Mouse (Mus musculus): ENCODE measurements around the gene Dyrk2. TPM values are rescaled to one million over a fixed set of nuclear protein-coding genes. Genes with fewer than 3 reads are reported as not detected.
A peak's percentile ranks its signal among the peaks of the same experiment; 100 is the strongest.

Gene Dyrk2
- polyA plus RNA-seq, 1 experiment from 2014 or later: 18.1 TPM

DNA sequence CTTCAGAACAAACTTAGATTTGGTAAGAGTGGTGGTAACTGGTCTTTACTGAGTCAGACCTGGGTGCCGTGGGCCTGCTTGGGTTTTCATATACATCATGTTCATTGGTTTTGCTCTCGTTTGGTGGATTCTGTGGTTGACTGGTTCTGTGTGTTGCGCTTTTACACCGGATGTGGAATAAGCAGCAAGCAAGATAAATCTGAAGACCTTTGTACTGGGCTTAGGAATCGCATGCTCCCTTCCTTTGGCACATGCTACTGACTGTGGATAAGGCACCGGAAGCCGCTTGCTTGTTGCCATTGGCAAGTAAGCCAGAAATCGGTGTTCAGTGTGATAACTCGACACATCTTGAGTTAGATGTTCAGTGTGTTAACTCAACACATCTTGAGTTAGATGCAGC, 15.4 kb downstream of the Dyrk2 start:
- H3K9ac ChIP-seq (replicated peaks; ENCODE audit: low read depth, low read length): no peak overlapping the region
- no peaks in the 10 kb centered on the region for H3K9me3 ChIP-seq (ENCODE audit: control insufficient read depth, low read length)
- no peak for ATAC-seq (ENCODE audit: low read depth)
- no peak overlapping the region for H3K4me2 ChIP-seq (ENCODE audit: low read depth, low read length)
- 0 out of 2 replicates have a peak overlapping the region, but pooled peaks have one; percentile 5 for H3K27ac ChIP-seq (ENCODE audit: low read depth, low read length)
- WGBS: 91% methylated on average over 9 of the region's 9 CpGs
- H3K27me3 ChIP-seq (ENCODE audit: control insufficient read depth, insufficient read depth, low read length): no peaks in the 10 kb centered on the region
- no peaks in the 10 kb centered on the region for H3K4me1 ChIP-seq (ENCODE audit: control insufficient read depth, insufficient read depth, low read length)
- no peak overlapping the region for H3K4me3 ChIP-seq (ENCODE audit: low read depth, low read length)
- H3K36me3 ChIP-seq (ENCODE audit: control insufficient read depth, insufficient read depth, low read length): peaks cover 16% of the 10 kb centered on the region

DNA sequence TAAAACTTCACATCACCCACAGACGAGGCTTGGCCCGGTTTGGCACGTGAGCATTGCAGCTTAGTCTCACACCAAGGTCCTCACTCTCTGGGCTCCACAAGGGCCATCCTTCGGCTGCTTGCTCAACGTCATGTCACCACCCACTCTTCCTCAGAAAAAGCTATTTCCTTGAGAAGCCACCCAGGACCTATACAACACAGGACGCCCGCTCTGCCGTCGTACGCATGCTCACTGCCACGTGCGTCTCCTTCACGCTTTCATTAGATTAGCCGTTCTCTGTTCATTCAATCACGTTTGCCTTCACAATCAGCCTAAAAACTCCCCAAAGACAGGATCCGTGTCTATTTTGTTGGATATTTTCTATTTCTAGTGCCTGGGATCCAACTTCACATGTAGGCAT, 17.5 kb downstream of the Dyrk2 start:
- Histone ChIP-seq H3K27ac (ENCODE audit: low read depth, low read length) (no peak overlapping the region), H3K4me2 (ENCODE audit: low read depth, low read length) (no peak overlapping the region), H3K27me3 (ENCODE audit: control insufficient read depth, insufficient read depth, low read length) (no peaks in the 10 kb centered on the region), H3K36me3 (ENCODE audit: control insufficient read depth, insufficient read depth, low read length) (0 out of 2 replicates have a peak, but pooled peaks cover 5% of the 10 kb centered on the region), H3K4me1 (ENCODE audit: control insufficient read depth, insufficient read depth, low read length) (no peaks in the 10 kb centered on the region), H3K4me3 (ENCODE audit: low read depth, low read length) (no peak overlapping the region), H3K9me3 (ENCODE audit: control insufficient read depth, low read length) (no peaks in the 10 kb centered on the region), H3K9ac (replicated peaks; ENCODE audit: low read depth, low read length) (no peak overlapping the region)
- no peak for ATAC-seq (ENCODE audit: low read depth)
- 74% methylated on average over 16 of the region's 16 CpGs for WGBS

DNA sequence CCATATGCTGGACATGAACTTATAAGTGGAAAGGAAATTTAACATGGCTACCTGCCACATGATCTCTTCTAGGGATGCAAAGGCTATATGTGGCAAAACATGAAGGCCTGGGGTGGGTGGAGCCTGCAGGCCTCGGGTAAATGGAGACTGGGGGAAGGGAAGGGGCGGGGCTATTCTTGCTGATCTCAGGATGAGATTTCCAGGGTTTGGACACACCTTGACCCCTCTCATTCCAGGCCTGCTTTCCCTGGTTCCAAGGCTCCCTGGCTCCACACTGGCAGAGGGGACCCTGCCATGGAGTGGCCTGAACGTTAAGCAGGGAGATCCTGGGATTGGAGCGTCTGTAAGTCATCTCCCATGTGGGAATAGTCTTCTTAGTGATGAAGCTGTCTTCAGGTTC, 21.5 kb downstream of the Dyrk2 start:
- Histone ChIP-seq H3K9ac (replicated peaks; ENCODE audit: low read depth, low read length) (no peak overlapping the region), H3K36me3 (ENCODE audit: control insufficient read depth, insufficient read depth, low read length) (no peaks in the 10 kb centered on the region), H3K9me3 (ENCODE audit: control insufficient read depth, low read length) (no peaks in the 10 kb centered on the region), H3K27me3 (ENCODE audit: control insufficient read depth, insufficient read depth, low read length) (no peaks in the 10 kb centered on the region), H3K4me3 (ENCODE audit: low read depth, low read length) (no peak overlapping the region), H3K4me1 (ENCODE audit: control insufficient read depth, insufficient read depth, low read length) (no peaks in the 10 kb centered on the region), H3K4me2 (ENCODE audit: low read depth, low read length) (no peak overlapping the region), H3K27ac (ENCODE audit: low read depth, low read length) (no peak overlapping the region)
- WGBS: 86% methylated on average over 4 of the region's 4 CpGs
- no peak for ATAC-seq (ENCODE audit: low read depth)

DNA sequence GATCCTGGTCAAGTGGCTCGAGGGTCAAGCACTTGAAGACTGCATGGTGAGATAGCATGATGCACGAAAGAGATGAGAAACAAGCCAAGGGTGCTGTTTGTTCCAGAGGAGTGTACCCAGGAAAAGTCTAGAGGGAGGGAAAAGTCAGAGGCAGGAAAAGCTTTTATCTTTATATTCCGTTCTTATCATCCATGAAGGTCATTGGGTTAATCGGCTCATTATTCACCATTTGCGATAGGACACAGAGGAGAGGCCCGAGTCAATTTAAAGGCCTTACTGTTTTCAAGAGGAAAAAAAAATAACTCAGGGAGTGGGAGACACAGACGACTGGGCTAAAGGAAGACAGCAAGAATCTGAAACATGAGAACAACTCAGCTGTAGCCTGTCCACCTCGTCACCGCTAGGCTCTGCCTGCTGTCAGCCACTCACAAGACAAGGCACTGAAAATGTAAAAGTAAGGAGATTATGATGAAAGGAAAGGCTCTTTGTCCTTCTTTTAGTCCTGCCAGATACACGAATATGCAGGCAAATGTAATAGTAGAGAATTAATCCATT, 22.9 kb downstream of the Dyrk2 start:
- Histone ChIP-seq H3K27ac (ENCODE audit: low read depth, low read length) (no peak overlapping the region), H3K4me3 (ENCODE audit: low read depth, low read length) (no peak overlapping the region), H3K4me1 (ENCODE audit: control insufficient read depth, insufficient read depth, low read length) (no peaks in the 10 kb centered on the region), H3K27me3 (ENCODE audit: control insufficient read depth, insufficient read depth, low read length) (no peaks in the 10 kb centered on the region), H3K4me2 (ENCODE audit: low read depth, low read length) (no peak overlapping the region), H3K36me3 (ENCODE audit: control insufficient read depth, insufficient read depth, low read length) (no peaks in the 10 kb centered on the region), H3K9ac (replicated peaks; ENCODE audit: low read depth, low read length) (no peak overlapping the region), H3K9me3 (ENCODE audit: control insufficient read depth, low read length) (no peaks in the 10 kb centered on the region)
- 59% methylated on average over 10 of the region's 10 CpGs for WGBS
- ATAC-seq (ENCODE audit: low read depth): no peak

DNA sequence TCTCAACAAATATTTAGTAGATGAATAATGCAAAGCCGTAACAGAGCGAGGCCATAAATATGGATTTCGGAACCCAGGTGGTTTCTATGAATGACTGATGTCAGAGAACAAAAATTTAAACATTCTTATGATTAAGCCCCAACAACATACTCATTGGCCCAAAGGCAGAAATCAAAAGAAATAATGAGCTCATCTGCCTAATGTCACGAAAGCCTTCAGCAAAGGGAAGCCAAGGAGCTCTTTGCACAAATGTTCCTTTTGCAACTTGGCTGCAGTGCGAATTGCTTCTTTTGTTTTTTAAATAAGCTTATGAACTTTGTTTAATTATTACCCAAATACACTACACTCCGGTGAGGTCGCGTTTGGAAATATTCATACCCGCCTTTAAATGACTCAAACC, 29.4 kb downstream of the Dyrk2 start:
- no peak overlapping the region for H3K4me3 ChIP-seq (ENCODE audit: low read depth, low read length)
- no peaks in the 10 kb centered on the region for H3K27me3 ChIP-seq (ENCODE audit: control insufficient read depth, insufficient read depth, low read length)
- no peaks in the 10 kb centered on the region for H3K9me3 ChIP-seq (ENCODE audit: control insufficient read depth, low read length)
- ATAC-seq (ENCODE audit: low read depth): no peak
- WGBS: 91% methylated on average over 9 of the region's 9 CpGs
- H3K9ac ChIP-seq (replicated peaks; ENCODE audit: low read depth, low read length): no peak overlapping the region
- no peak overlapping the region for H3K27ac ChIP-seq (ENCODE audit: low read depth, low read length)
- no peaks in the 10 kb centered on the region for H3K36me3 ChIP-seq (ENCODE audit: control insufficient read depth, insufficient read depth, low read length)
- H3K4me2 ChIP-seq (ENCODE audit: low read depth, low read length): no peak overlapping the region
- H3K4me1 ChIP-seq (ENCODE audit: control insufficient read depth, insufficient read depth, low read length): no peaks in the 10 kb centered on the region

DNA sequence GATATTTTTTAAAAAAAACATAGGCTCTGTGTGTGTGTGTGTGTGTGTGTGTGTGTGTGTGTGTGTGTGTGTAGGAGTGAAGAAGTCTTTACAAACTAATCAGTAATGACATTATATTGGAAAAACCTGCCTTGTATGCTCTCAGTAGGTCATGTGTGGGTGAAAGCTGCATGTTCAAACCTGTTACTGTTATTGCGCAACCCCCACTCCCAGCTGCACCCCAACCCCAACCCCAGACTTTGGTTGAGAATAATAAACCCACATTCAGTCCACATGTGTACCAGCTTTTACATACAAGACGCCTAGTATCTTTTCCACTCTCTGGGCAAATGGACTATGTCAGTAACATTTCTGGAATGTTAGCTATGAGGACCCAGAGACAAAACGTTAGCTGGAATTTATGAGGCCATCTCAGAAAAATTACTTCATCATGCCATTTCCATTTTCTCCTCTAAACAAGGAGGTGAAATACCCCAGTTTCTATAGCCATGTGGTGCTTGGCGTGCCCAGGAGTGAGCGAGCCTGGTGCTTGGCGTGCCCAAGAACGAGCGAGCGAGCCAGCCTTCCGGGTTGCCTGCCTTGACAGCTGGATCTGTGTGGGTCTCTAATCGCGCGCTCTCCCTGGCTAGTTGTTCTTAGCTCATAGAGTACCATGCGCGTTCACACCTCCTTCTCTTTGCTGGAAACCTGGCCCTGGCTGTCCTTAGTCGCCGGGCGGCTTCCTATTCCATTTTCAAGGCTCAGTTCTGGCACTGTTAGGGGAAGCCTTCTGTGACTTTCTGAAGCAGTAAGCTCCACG, 30.5 kb downstream of the Dyrk2 start:
- WGBS: 94% methylated on average over 19 of the region's 19 CpGs

DNA sequence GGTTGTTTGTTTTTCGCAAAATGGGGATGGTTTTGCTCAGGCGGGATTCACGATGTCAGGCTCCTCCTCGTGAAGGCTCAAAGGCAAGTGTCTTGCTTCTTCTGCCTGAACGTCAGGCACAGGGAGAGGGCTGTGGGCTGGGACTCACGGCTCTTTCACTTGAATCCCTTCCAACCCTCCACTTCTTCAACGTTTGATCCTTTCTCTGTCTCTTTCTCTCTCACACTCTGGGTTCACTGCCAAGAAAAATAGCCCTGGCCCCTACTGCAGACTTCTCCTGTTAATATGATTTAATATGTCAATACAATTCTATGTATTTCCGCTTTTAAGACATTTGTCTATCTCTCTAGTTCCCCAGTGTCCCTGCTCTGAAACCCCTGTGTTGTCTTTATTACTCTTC, 32.4 kb downstream of the Dyrk2 start:
- H3K4me2 ChIP-seq (ENCODE audit: low read depth, low read length): no peak overlapping the region
- no peaks in the 10 kb centered on the region for H3K27me3 ChIP-seq (ENCODE audit: control insufficient read depth, insufficient read depth, low read length)
- no peak overlapping the region for H3K4me3 ChIP-seq (ENCODE audit: low read depth, low read length)
- ATAC-seq (ENCODE audit: low read depth): no peak
- H3K9me3 ChIP-seq (ENCODE audit: control insufficient read depth, low read length): no peaks in the 10 kb centered on the region
- no peaks in the 10 kb centered on the region for H3K36me3 ChIP-seq (ENCODE audit: control insufficient read depth, insufficient read depth, low read length)
- 83% methylated on average over 8 of the region's 8 CpGs for WGBS
- H3K9ac ChIP-seq (replicated peaks; ENCODE audit: low read depth, low read length): no peak overlapping the region
- no peaks in the 10 kb centered on the region for H3K4me1 ChIP-seq (ENCODE audit: control insufficient read depth, insufficient read depth, low read length)
- no peak overlapping the region for H3K27ac ChIP-seq (ENCODE audit: low read depth, low read length)

More for the DNA sequence above, 30.5 kb downstream of the Dyrk2 start:
- H3K9me3 ChIP-seq (ENCODE audit: control insufficient read depth, low read length): no peaks in the 10 kb centered on the region
- H3K27me3 ChIP-seq (ENCODE audit: control insufficient read depth, insufficient read depth, low read length): no peaks in the 10 kb centered on the region
- H3K4me3 ChIP-seq (ENCODE audit: low read depth, low read length): no peak overlapping the region
- H3K4me2 ChIP-seq (ENCODE audit: low read depth, low read length): no peak overlapping the region
- H3K9ac ChIP-seq (replicated peaks; ENCODE audit: low read depth, low read length): no peak overlapping the region
- ATAC-seq (ENCODE audit: low read depth): no peak
- H3K36me3 ChIP-seq (ENCODE audit: control insufficient read depth, insufficient read depth, low read length): no peaks in the 10 kb centered on the region
- no peak overlapping the region for H3K27ac ChIP-seq (ENCODE audit: low read depth, low read length)
- H3K4me1 ChIP-seq (ENCODE audit: control insufficient read depth, insufficient read depth, low read length): no peaks in the 10 kb centered on the region

DNA sequence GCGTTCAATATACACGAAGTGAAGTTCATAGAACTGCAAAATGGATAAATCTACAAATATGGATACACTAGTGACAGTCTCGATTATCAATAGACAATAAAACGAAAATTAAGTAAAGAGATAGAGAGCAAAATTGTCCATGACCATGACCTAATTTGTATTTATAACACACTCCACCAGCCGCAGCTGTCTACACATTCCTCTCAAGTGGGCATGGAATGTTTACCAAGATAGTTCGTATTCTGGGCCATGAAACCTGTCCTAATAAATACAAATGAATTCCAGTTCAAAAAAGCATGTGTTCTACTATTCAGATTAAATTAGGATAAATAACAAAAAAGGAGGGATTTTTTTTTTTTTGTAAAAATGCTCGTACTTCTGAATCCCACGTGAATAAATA, 38.8 kb downstream of the Dyrk2 start:
- no peak overlapping the region for H3K4me2 ChIP-seq (ENCODE audit: low read depth, low read length)
- H3K27ac ChIP-seq (ENCODE audit: low read depth, low read length): no peak overlapping the region
- H3K4me3 ChIP-seq (ENCODE audit: low read depth, low read length): no peak overlapping the region
- no peak overlapping the region for H3K9ac ChIP-seq (replicated peaks; ENCODE audit: low read depth, low read length)
- ATAC-seq (ENCODE audit: low read depth): no peak
- no peaks in the 10 kb centered on the region for H3K9me3 ChIP-seq (ENCODE audit: control insufficient read depth, low read length)
- WGBS: 80% methylated on average over 8 of the region's 8 CpGs
- no peaks in the 10 kb centered on the region for H3K27me3 ChIP-seq (ENCODE audit: control insufficient read depth, insufficient read depth, low read length)
- no peaks in the 10 kb centered on the region for H3K36me3 ChIP-seq (ENCODE audit: control insufficient read depth, insufficient read depth, low read length)
- no peaks in the 10 kb centered on the region for H3K4me1 ChIP-seq (ENCODE audit: control insufficient read depth, insufficient read depth, low read length)

DNA sequence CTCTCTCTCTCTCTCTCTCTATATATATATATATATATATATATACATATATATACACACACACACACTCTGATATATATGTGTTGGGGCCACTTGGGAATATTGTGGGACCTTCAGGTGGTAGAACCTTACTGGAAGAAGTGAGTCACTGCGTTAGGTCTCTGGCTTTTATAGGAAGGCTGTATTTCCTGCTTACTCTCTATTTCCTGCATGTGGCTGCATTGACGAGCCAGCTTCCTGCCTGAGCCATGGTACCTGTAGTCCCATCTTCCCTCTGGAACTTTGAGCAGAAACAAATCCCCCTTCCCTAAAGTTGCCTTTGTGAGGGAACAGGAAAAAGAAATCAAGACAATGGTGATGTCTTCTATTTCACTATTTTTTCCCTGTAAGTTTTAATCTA, 40.4 kb downstream of the Dyrk2 start:
- ATAC-seq (ENCODE audit: low read depth): no peak
- 78% methylated on average over 2 of the region's 2 CpGs for WGBS
- H3K4me2 ChIP-seq (ENCODE audit: low read depth, low read length): no peak overlapping the region
- H3K27me3 ChIP-seq (ENCODE audit: control insufficient read depth, insufficient read depth, low read length): no peaks in the 10 kb centered on the region
- no peaks in the 10 kb centered on the region for H3K36me3 ChIP-seq (ENCODE audit: control insufficient read depth, insufficient read depth, low read length)
- no peaks in the 10 kb centered on the region for H3K4me1 ChIP-seq (ENCODE audit: control insufficient read depth, insufficient read depth, low read length)
- H3K4me3 ChIP-seq (ENCODE audit: low read depth, low read length): no peak overlapping the region
- no peaks in the 10 kb centered on the region for H3K9me3 ChIP-seq (ENCODE audit: control insufficient read depth, low read length)
- no peak overlapping the region for H3K27ac ChIP-seq (ENCODE audit: low read depth, low read length)
- no peak overlapping the region for H3K9ac ChIP-seq (replicated peaks; ENCODE audit: low read depth, low read length)
